Mouse (Mus musculus): Measurements from ENCODE around the gene Psg17. TPM values are rescaled to one million over a fixed set of nuclear protein-coding genes. Genes with fewer than 3 reads are reported as not detected.

Gene Psg17
- polyA plus RNA-seq, 1 experiment from 2014 or later: not detected

Other genes with a start within 250 kb of the Psg17 start
- not detected in 2 replicates for gene Psg23, start 205.1 kb downstream of the Psg17 start, polyA plus RNA-seq (2016; fragmentation: Nextera tagmentation; extraction: Ambion mirVana)
- gene Psg21, start 164.9 kb downstream of the Psg17 start, polyA plus RNA-seq (2016; fragmentation: Nextera tagmentation; extraction: Ambion mirVana): not detected in 2 replicates
- gene Psg20, start 135.4 kb downstream of the Psg17 start, polyA plus RNA-seq (2016; fragmentation: Nextera tagmentation; extraction: Ambion mirVana): not detected in 2 replicates
- gene Psg22, start 103.5 kb downstream of the Psg17 start, polyA plus RNA-seq (2016; fragmentation: Nextera tagmentation; extraction: Ambion mirVana): not detected in 2 replicates
- gene Psg19, start 23.1 kb downstream of the Psg17 start, polyA plus RNA-seq (2016; fragmentation: Nextera tagmentation; extraction: Ambion mirVana): not detected in 2 replicates
- gene Mill2, start 18.4 kb upstream of the Psg17 start, polyA plus RNA-seq (2016; fragmentation: Nextera tagmentation; extraction: Ambion mirVana): 0.17 and 0.31 TPM in 2 replicates
- gene Pglyrp1, start 49.7 kb upstream of the Psg17 start, polyA plus RNA-seq (2016; fragmentation: Nextera tagmentation; extraction: Ambion mirVana): 0.83 and 0.96 TPM in 2 replicates
- 23.3 and 24.0 TPM in 2 replicates for gene Ccdc61, start 88.8 kb upstream of the Psg17 start, polyA plus RNA-seq (2016; fragmentation: Nextera tagmentation; extraction: Ambion mirVana)
- gene Nova2, start 104.3 kb upstream of the Psg17 start, polyA plus RNA-seq (2016; fragmentation: Nextera tagmentation; extraction: Ambion mirVana): 0.60 and 0.64 TPM in 2 replicates
- not detected in 2 replicates for gene Nanos2, start 165.8 kb upstream of the Psg17 start, polyA plus RNA-seq (2016; fragmentation: Nextera tagmentation; extraction: Ambion mirVana)
- gene Mypop, start 169.6 kb upstream of the Psg17 start, polyA plus RNA-seq (2016; fragmentation: Nextera tagmentation; extraction: Ambion mirVana): 2.7 and 3.0 TPM in 2 replicates
- gene Irf2bp1, start 182.4 kb upstream of the Psg17 start, polyA plus RNA-seq (2016; fragmentation: Nextera tagmentation; extraction: Ambion mirVana): 21.3 and 22.8 TPM in 2 replicates
- gene Foxa3, start 201.9 kb upstream of the Psg17 start, polyA plus RNA-seq (2016; fragmentation: Nextera tagmentation; extraction: Ambion mirVana): 0.37 TPM in 1 of 2 replicates, not detected in the other
- 33.2 TPM in 2 replicates for gene Sympk, start 202.8 kb upstream of the Psg17 start, polyA plus RNA-seq (2016; fragmentation: Nextera tagmentation; extraction: Ambion mirVana)
- gene Rsph6a, start 233.1 kb upstream of the Psg17 start, polyA plus RNA-seq (2016; fragmentation: Nextera tagmentation; extraction: Ambion mirVana): not detected in 2 replicates